Mouse (Mus musculus) CH12.LX (cell line): ENCODE data around the gene Trim41. TPM values are rescaled to one million over a fixed set of nuclear protein-coding genes. Genes with fewer than 3 reads are reported as not detected.

Experiments used
- DNase-seq: peaks from one replicate; pipeline ENCODE4 v3.0.0-alpha.2; 2013; ENCODE audit errors: extremely low read depth
- H3K27ac ChIP-seq: 2 replicates; pipeline ENCODE4 v1.5.1; 2012; ENCODE audit warnings: low read depth, mild to moderate bottlenecking, control low read depth, moderate library complexity; ENCODE audit not compliant: insufficient read depth
- H3K27me3 ChIP-seq: replicated peaks from 2 replicates; pipeline ENCODE3; 2012; ENCODE audit warnings: inconsistent platforms
- H3K36me3 ChIP-seq, 2 experiments: replicated peaks in 1 of 2; 2 replicates each; pipeline versions ENCODE3 to v1.6.1; 2012; ENCODE audit warnings: inconsistent platforms in 1 of 2, low read length in 1 of 2, mild to moderate bottlenecking in 1 of 2, mixed read lengths in 1 of 2, moderate library complexity in 1 of 2; ENCODE audit not compliant: control insufficient read depth in 1 of 2, insufficient read depth in 1 of 2
- H3K4me1 ChIP-seq, 2 experiments: 2 replicates each; pipeline ENCODE4 v1.6.1; 2012; ENCODE audit warnings: inconsistent platforms in 1 of 2, moderate library complexity in 1 of 2; ENCODE audit not compliant: insufficient read depth in 2 of 2, control insufficient read depth in 1 of 2
- H3K4me2 ChIP-seq: 2 replicates; pipeline ENCODE4 v1.6.1; 2012; ENCODE audit warnings: low read depth, mild to moderate bottlenecking, control low read depth; ENCODE audit not compliant: poor library complexity, insufficient read depth, severe bottlenecking
- H3K4me3 ChIP-seq, 3 experiments: fragments of 150-350 bp in 1 of 3; sonication (generic) in 1 of 3; replicated peaks in 1 of 3; 2 replicates each; pipeline versions ENCODE3 to v1.5.1; 2011 to 2012; ENCODE audit warnings: low read depth in 2 of 3, low read length in 2 of 3, mild to moderate bottlenecking in 2 of 3, moderate library complexity in 2 of 3, control low read depth in 1 of 3, improper control_type of control experiment in 1 of 3, inconsistent platforms in 1 of 3, mixed read lengths in 1 of 3; ENCODE audit not compliant: poor library complexity in 1 of 3
- H3K79me2 ChIP-seq: replicated peaks from 2 replicates; pipeline ENCODE4 v1.6.1; 2012; ENCODE audit warnings: mild to moderate bottlenecking, moderate library complexity; ENCODE audit not compliant: control insufficient read depth, poor library complexity, insufficient read depth, severe bottlenecking; ENCODE audit errors: extremely low read depth
- H3K9ac ChIP-seq: 2 replicates; pipeline ENCODE4 v1.6.1; 2012; ENCODE audit warnings: low read depth, mild to moderate bottlenecking, control low read depth, moderate library complexity; ENCODE audit not compliant: insufficient read depth
- H3K9me3 ChIP-seq: replicated peaks from 2 replicates; pipeline ENCODE3; 2012; ENCODE audit warnings: low read length, inconsistent platforms, mixed read lengths
- BHLHE40 ChIP-seq: IDR thresholded peaks from 2 replicates; pipeline ENCODE4 v1.6.1; 2011; ENCODE audit warnings: mild to moderate bottlenecking, low read depth, low read length, improper control_type of control experiment
- CHD2 ChIP-seq: IDR thresholded peaks from 2 replicates; pipeline ENCODE4 v1.6.1; 2011; ENCODE audit warnings: low read length, improper control_type of control experiment
- CTCF ChIP-seq, 2 experiments: IDR thresholded peaks in 1 of 2; conservative IDR thresholded peaks in 1 of 2; 2 replicates each; pipeline ENCODE4 v1.5.1; 2011 to 2012; ENCODE audit warnings: low read depth in 2 of 2, low read length in 2 of 2, improper control_type of control experiment in 1 of 2, inconsistent platforms in 1 of 2, mild to moderate bottlenecking in 1 of 2, moderate library complexity in 1 of 2
- E2F4 ChIP-seq: IDR thresholded peaks from 2 replicates; pipeline ENCODE4 v1.6.1; 2011; ENCODE audit warnings: low read depth, low read length, improper control_type of control experiment; ENCODE audit not compliant: insufficient replicate concordance
- ELF1 ChIP-seq: IDR thresholded peaks from 2 replicates; pipeline ENCODE4 v1.6.1; 2014; ENCODE audit warnings: low read depth, mild to moderate bottlenecking, inconsistent platforms, low read length, improper control_type of control experiment
- EP300 ChIP-seq: IDR thresholded peaks from 2 replicates; pipeline ENCODE4 v1.6.1; 2011; ENCODE audit warnings: low read length, improper control_type of control experiment
- ETS1 ChIP-seq: conservative IDR thresholded peaks from 2 replicates; pipeline ENCODE4 v1.6.1; 2012; ENCODE audit warnings: low read depth, mild to moderate bottlenecking, inconsistent platforms, low read length, improper control_type of control experiment, moderate library complexity
- GABPA ChIP-seq: IDR thresholded peaks from 2 replicates; pipeline ENCODE4 v1.6.1; 2012; ENCODE audit warnings: low read depth, low read length, improper control_type of control experiment, inconsistent platforms; ENCODE audit not compliant: insufficient replicate concordance
- HCFC1 ChIP-seq: IDR thresholded peaks from 2 replicates; pipeline ENCODE4 v1.6.1; 2012; ENCODE audit warnings: low read depth, mild to moderate bottlenecking, inconsistent platforms, low read length, improper control_type of control experiment
- IRF4 ChIP-seq: IDR thresholded peaks from 2 replicates; pipeline ENCODE4 v1.6.1; 2014; ENCODE audit warnings: low read depth, mild to moderate bottlenecking, inconsistent platforms, low read length, improper control_type of control experiment
- JUN ChIP-seq: IDR thresholded peaks from 2 replicates; pipeline ENCODE4 v1.6.1; 2011; ENCODE audit warnings: low read depth, mild to moderate bottlenecking, low read length, improper control_type of control experiment, moderate library complexity; ENCODE audit not compliant: insufficient read depth
- JUND ChIP-seq: conservative IDR thresholded peaks from 2 replicates; pipeline ENCODE4 v1.6.1; 2011; ENCODE audit warnings: low read depth, low read length, improper control_type of control experiment
- KAT2A ChIP-seq: IDR thresholded peaks from 2 replicates; pipeline ENCODE4 v1.6.1; 2012; ENCODE audit warnings: low read length, improper control_type of control experiment, inconsistent platforms; ENCODE audit not compliant: insufficient replicate concordance
- MAFK ChIP-seq: IDR thresholded peaks from 2 replicates; pipeline ENCODE4 v1.6.1; 2011; ENCODE audit warnings: low read length, improper control_type of control experiment; ENCODE audit not compliant: insufficient replicate concordance
- MEF2A ChIP-seq: IDR thresholded peaks from 2 replicates; pipeline ENCODE4 v1.6.1; 2014; ENCODE audit warnings: low read depth, mild to moderate bottlenecking, inconsistent platforms, low read length, improper control_type of control experiment, borderline replicate concordance
- MYC ChIP-seq: IDR thresholded peaks from 2 replicates; pipeline ENCODE4 v1.6.1; 2011; ENCODE audit warnings: low read depth, mild to moderate bottlenecking, improper control_type of control experiment, low read length
- NELFE ChIP-seq: IDR thresholded peaks from 2 replicates; pipeline ENCODE4 v1.6.1; 2011; ENCODE audit warnings: low read depth, low read length, improper control_type of control experiment
- NRF1 ChIP-seq: IDR thresholded peaks from 2 replicates; pipeline ENCODE4 v1.6.1; 2014; ENCODE audit warnings: low read depth, mild to moderate bottlenecking, inconsistent platforms, low read length, improper control_type of control experiment, moderate library complexity
- POLR2A ChIP-seq: IDR thresholded peaks from 2 replicates; pipeline ENCODE4 v1.6.1; 2011; ENCODE audit warnings: low read depth, mild to moderate bottlenecking, improper control_type of control experiment, low read length
- POLR2AphosphoS2 ChIP-seq: IDR thresholded peaks from 2 replicates; pipeline ENCODE4 v1.6.1; 2011; ENCODE audit warnings: low read depth, low read length, improper control_type of control experiment
- RAD21 ChIP-seq: IDR thresholded peaks from 2 replicates; pipeline ENCODE4 v1.6.1; 2011; ENCODE audit warnings: low read depth, mild to moderate bottlenecking, low read length, improper control_type of control experiment, moderate library complexity
- RCOR1 ChIP-seq: conservative IDR thresholded peaks from 2 replicates; pipeline ENCODE4 v1.6.1; 2012; ENCODE audit warnings: low read depth, mild to moderate bottlenecking, inconsistent platforms, low read length, improper control_type of control experiment
- SMC3 ChIP-seq: IDR thresholded peaks from 2 replicates; pipeline ENCODE4 v1.6.1; 2011; ENCODE audit warnings: low read depth, low read length, improper control_type of control experiment
- TBP ChIP-seq: conservative IDR thresholded peaks from 2 replicates; pipeline ENCODE4 v1.6.1; 2011; ENCODE audit warnings: low read depth, low read length, improper control_type of control experiment
- TCF12 ChIP-seq: IDR thresholded peaks from 2 replicates; pipeline ENCODE4 v1.6.1; 2014; ENCODE audit warnings: low read depth, mild to moderate bottlenecking, inconsistent platforms, low read length, improper control_type of control experiment
- UBTF ChIP-seq: IDR thresholded peaks from 2 replicates; pipeline ENCODE4 v1.6.1; 2012; ENCODE audit warnings: low read depth, mild to moderate bottlenecking, inconsistent platforms, low read length, improper control_type of control experiment, moderate library complexity
- USF2 ChIP-seq: conservative IDR thresholded peaks from 2 replicates; pipeline ENCODE4 v1.6.1; 2011; ENCODE audit warnings: low read depth, low read length, improper control_type of control experiment
- ZC3H11A ChIP-seq: IDR thresholded peaks from 2 replicates; pipeline ENCODE4 v1.6.1; 2012; ENCODE audit warnings: low read depth, mild to moderate bottlenecking, inconsistent platforms, low read length, improper control_type of control experiment
- ZMIZ1 ChIP-seq: IDR thresholded peaks from 2 replicates; pipeline ENCODE4 v1.6.1; 2012; ENCODE audit warnings: low read depth, mild to moderate bottlenecking, inconsistent platforms, low read length, improper control_type of control experiment
- ZNF384 ChIP-seq: IDR thresholded peaks from 2 replicates; pipeline ENCODE4 v1.6.1; 2012; ENCODE audit warnings: low read depth, low read length, improper control_type of control experiment, inconsistent platforms
- dilution Hi-C: fragments of 300-500 bp; cut with MboI; formaldehyde crosslinking; loops from 2 replicates; pipeline ENCODE4 v1.14.3; 2020; ENCODE audit warnings: low sequenced_read_pairs; ENCODE audit not compliant: extremely low pct_unique_long_range_greater_than_20kb, extremely low pct_ligation_motif_present
- in situ Hi-C: fragments of 300-500 bp; cut with MboI; formaldehyde crosslinking; loops from 3 replicates; pipeline ENCODE4 v1.14.3; 2019; ENCODE audit warnings: low sequenced_read_pairs, low pct_ligation_motif_present, low pct_unique_long_range_greater_than_20kb, mixed read lengths
- polyA plus RNA-seq: library from polyadenylated mRNA; unstranded; fragments of >175 nt; gene quantifications from 2 replicates; pipeline ENCODE4 v1.2.1, GENCODE M21; 2012; ENCODE audit warnings: low read depth; ENCODE audit not compliant: insufficient read length
- total RNA-seq, 2 experiments: library from RNA; depleted of rRNA; stranded (reverse); fragments of 300-350 nt in 1 of 2; fragments of >200 nt in 1 of 2; gene quantifications; 2 replicates each; pipeline ENCODE4 v1.2.3; 2012 to 2014

Trim41 gene
- total and polyA plus RNA-seq, 3 experiments: 18.8 to 51.6 (median 36.0) TPM

GRCm38 (mm10) chr11:48774443-48775298, 42.5 kb downstream of the Trim41 start:
- Histone ChIP-seq H3K36me3 (no peaks in the 10 kb centered on the region), H3K9ac (no peak overlapping the region), H3K4me1 (peaks cover 12 to 28% of the 10 kb centered on the region in 2 experiments), H3K27ac (no peak overlapping the region), H3K9me3 (no peaks in the 10 kb centered on the region), H3K4me3 (no peak overlapping the region), H3K4me2 (peak overlapping the region; percentile 25), H3K79me2 (no peaks in the 10 kb centered on the region), H3K27me3 (no peaks in the 10 kb centered on the region)
- peak; percentile 60 for DNase-seq
- in situ Hi-C loops (loop anchor here (25.0 kb wide), 1 partner anchor 512 kb away; no protein-coding TSS in a partner anchor), dilution Hi-C loops (no loop called here)
- TF ChIP-seq ELF1 (0 out of 2 replicates have a peak, but pooled peaks have one; percentile 18), MYC (peak; percentile 54; the same call in 1 of the 2 replicates), UBTF (no peak), KAT2A (no peak), BHLHE40 (no peak), USF2 (no peak), POLR2A (no peak), MAFK (no peak), NRF1 (no peak), RAD21 (peak; percentile 46), CTCF (conservative IDR thresholded peaks at IDR 0.05 in 1 of 2, IDR thresholded peaks at IDR 0.05 in 1 of 2; ENCODE audit: low read depth in 2 of 2, low read length in 2 of 2) (peak; percentile 80 to 87; a peak in 3 of 4 replicates), RCOR1 (0 out of 2 replicates have a peak, but pooled peaks have one; percentile 23), IRF4 (0 out of 2 replicates have a peak, but pooled peaks have one; percentile 20), E2F4 (no peak), POLR2AphosphoS2 (no peak), MEF2A (0 out of 2 replicates have a peak, but pooled peaks have one; percentile 11), ETS1 (no peak), SMC3 (peak; percentile 35; the same call in 1 of the 2 replicates), TCF12 (no peak)

- Histone ChIP-seq H3K4me2 (no peak overlapping the region), H3K27me3 (no peaks in the 10 kb centered on the region), H3K36me3 (no peaks in the 10 kb centered on the region), H3K79me2 (no peaks in the 10 kb centered on the region), H3K4me1 (peaks cover 9 to 21% of the 10 kb centered on the region in 2 experiments), H3K9me3 (no peaks in the 10 kb centered on the region), H3K9ac (no peak overlapping the region), H3K4me3 (no peak overlapping the region), H3K27ac (no peak overlapping the region)
- dilution Hi-C loops: no loop called here
- in situ Hi-C loops: loop anchor here (25.0 kb wide), 1 partner anchor 509 kb away; no protein-coding TSS in a partner anchor
- peak; percentile 59 for DNase-seq
- no peak for TF ChIP-seq MAFK
- TF ChIP-seq HCFC1: no peak
- no peak for TF ChIP-seq NELFE
- TF ChIP-seq EP300: no peak
- TF ChIP-seq CHD2: no peak
- TF ChIP-seq JUND: no peak
- no peak for TF ChIP-seq ETS1
- TF ChIP-seq POLR2A: no peak
- no peak for TF ChIP-seq E2F4
- TF ChIP-seq TBP: no peak
- no peak for TF ChIP-seq KAT2A
- no peak for TF ChIP-seq ZMIZ1
- TF ChIP-seq ZNF384: peak; percentile 98
- 0 out of 2 replicates have a peak, but pooled peaks have one; percentile 36 for TF ChIP-seq MYC
- no peak for TF ChIP-seq UBTF
- no peak for TF ChIP-seq GABPA
- no peak for TF ChIP-seq IRF4
- no peak for TF ChIP-seq ZC3H11A
- no peak for TF ChIP-seq JUN
Observed at GRCm38 (mm10) chr11:48771691-48772090, 45.5 kb downstream of the Trim41 start.
